Mouse (Mus musculus) forebrain, postnatal 0 days (tissue): Measurements from ENCODE around the gene Otog. TPM values are rescaled to one million over a fixed set of nuclear protein-coding genes. Genes with fewer than 3 reads are reported as not detected.

ENCODE experiments used
- ATAC-seq: fragments of 200-750 bp; cut with Nextera tagmentation; 2 replicates; pipeline ENCODE4 v1.8.0; 2017; ENCODE audit warnings: mild to moderate bottlenecking, moderate library complexity
- DNase-seq: peaks from one replicate; pipeline ENCODE4 v3.0.0-alpha.2; 2015
- H3K27ac ChIP-seq: fragments of 300-500 bp; sonication (generic); 2 replicates; pipeline ENCODE4 v1.5.1; 2014; ENCODE audit warnings: low read depth, mild to moderate bottlenecking, antibody characterized with exemption, low read length, moderate library complexity, mixed read lengths
- H3K27me3 ChIP-seq: fragments of 300-500 bp; sonication (generic); 2 replicates; pipeline ENCODE4 v1.6.1; 2014; ENCODE audit warnings: mild to moderate bottlenecking, low read length, mixed read lengths; ENCODE audit not compliant: insufficient read depth
- H3K36me3 ChIP-seq: fragments of 300-500 bp; sonication (generic); 2 replicates; pipeline ENCODE4 v1.6.1; 2014; ENCODE audit warnings: mild to moderate bottlenecking, moderate library complexity; ENCODE audit not compliant: insufficient read depth
- H3K4me1 ChIP-seq: fragments of 300-500 bp; sonication (generic); 2 replicates; pipeline ENCODE4 v1.6.1; 2014; ENCODE audit warnings: antibody characterized with exemption; ENCODE audit not compliant: insufficient read depth
- H3K4me2 ChIP-seq: fragments of 300-500 bp; sonication (generic); 2 replicates; pipeline ENCODE4 v1.6.1; 2014; ENCODE audit warnings: low read depth, mild to moderate bottlenecking, moderate library complexity
- H3K4me3 ChIP-seq: fragments of 300-500 bp; sonication (generic); 2 replicates; pipeline ENCODE4 v1.5.1; 2014; ENCODE audit warnings: low read depth, low read length, mixed read lengths
- H3K9ac ChIP-seq: fragments of 300-500 bp; sonication (generic); 2 replicates; pipeline ENCODE4 v1.6.1; 2014; ENCODE audit warnings: mild to moderate bottlenecking
- H3K9me3 ChIP-seq: fragments of 300-500 bp; sonication (generic); 2 replicates; pipeline ENCODE4 v1.6.1; 2016; ENCODE audit warnings: low read length
- CTCF ChIP-seq: sonication (generic); IDR thresholded peaks from 2 replicates; pipeline ENCODE4 v1.5.1; 2016; ENCODE audit warnings: antibody characterized with exemption, control low read depth, low read depth
- WGBS: fragments of 180-500 bp; shearing (Covaris S2); extraction: QIAGEN DNeasy Blood & Tissue Kit; methylation state at CpG from one replicate; pipeline ENCODE4 v1.1.7; 2014; 5-methylcytosine and 5-hydroxymethylcytosine counted together
- polyA plus RNA-seq: library from polyadenylated mRNA; unstranded; fragments of >200 nt; fragmentation: Nextera tagmentation; extraction: Ambion mirVana; gene quantifications from 2 replicates; pipeline ENCODE4 v1.2.1, GENCODE M21; 2015
- total RNA-seq: library from RNA; depleted of rRNA; stranded (reverse); fragments of >200 nt; gene quantifications from 2 replicates; pipeline ENCODE4 v1.2.3, GENCODE M21; 2014; rRNA removed

The Otog gene
- total and polyA plus RNA-seq, 2 experiments from 2014 or later: 0.02 TPM; not detected in 1

- Histone ChIP-seq H3K9ac (no peak overlapping the region), H3K27ac (no peak overlapping the region), H3K36me3 (no peaks in the 10 kb centered on the region), H3K9me3 (no peaks in the 10 kb centered on the region), H3K4me3 (no peak overlapping the region), H3K4me1 (no peaks in the 10 kb centered on the region), H3K27me3 (peaks cover 23% of the 10 kb centered on the region), H3K4me2 (no peak overlapping the region)
- TF ChIP-seq CTCF: no peak
- DNase-seq (no peak), ATAC-seq (no peak)
- WGBS: 53% methylated on average over 9 of the region's 9 CpGs
Observed at GRCm38 (mm10) chr7:46350119-46350702, 109.4 kb downstream of the Otog start.

- Histone ChIP-seq H3K36me3 (no peaks in the 10 kb centered on the region), H3K27ac (no peak overlapping the region), H3K4me3 (no peak overlapping the region), H3K4me2 (no peak overlapping the region), H3K9ac (no peak overlapping the region), H3K27me3 (peaks cover 14% of the 10 kb centered on the region), H3K9me3 (no peaks in the 10 kb centered on the region), H3K4me1 (no peaks in the 10 kb centered on the region)
- 76% methylated on average over 2 of the region's 2 CpGs for WGBS
- DNase-seq: no peak
- ATAC-seq: no peak
- TF ChIP-seq CTCF: no peak
Observed at GRCm38 (mm10) chr7:46352748-46353147, 112.0 kb downstream of the Otog start.

GRCm38 (mm10) chr7:46353216-46353615 lies 112.4 kb downstream of the Otog start:
- Histone ChIP-seq H3K4me1 (no peaks in the 10 kb centered on the region), H3K4me3 (no peak overlapping the region), H3K27ac (no peak overlapping the region), H3K36me3 (no peaks in the 10 kb centered on the region), H3K9ac (no peak overlapping the region), H3K4me2 (no peak overlapping the region), H3K27me3 (peaks cover 10% of the 10 kb centered on the region), H3K9me3 (no peaks in the 10 kb centered on the region)
- 64% methylated on average over 8 of the region's 8 CpGs for WGBS
- no peak for ATAC-seq
- TF ChIP-seq CTCF: no peak
- no peak for DNase-seq

- ATAC-seq: no peak
- no peak for DNase-seq
- WGBS: 70% methylated on average over 4 of the region's 4 CpGs
- no peak overlapping the region for H3K4me3 ChIP-seq
- no peak overlapping the region for H3K4me2 ChIP-seq
- H3K9me3 ChIP-seq: no peaks in the 10 kb centered on the region
- TF ChIP-seq CTCF: no peak
- no peak overlapping the region for H3K27ac ChIP-seq
- H3K9ac ChIP-seq: no peak overlapping the region
- no peaks in the 10 kb centered on the region for H3K36me3 ChIP-seq
- H3K27me3 ChIP-seq: peaks cover 5% of the 10 kb centered on the region; the same call in 1 of the 2 replicates
- no peaks in the 10 kb centered on the region for H3K4me1 ChIP-seq
Observed at GRCm38 (mm10) chr7:46353875-46354274, 113.1 kb downstream of the Otog start.

Other genes starting within 250 kb of the Otog start
- 0.54 and 0.62 TPM in 2 replicates for gene Abcc6, start 210.7 kb upstream of the Otog start, total RNA-seq
- 0.11 and 0.34 TPM in 2 replicates for gene Abcc6, start 210.7 kb upstream of the Otog start, polyA plus RNA-seq
- 40.5 and 41.1 TPM in 2 replicates for gene Nomo1, start 207.3 kb upstream of the Otog start, total RNA-seq
- 27.3 and 32.9 TPM in 2 replicates for gene Nomo1, start 207.3 kb upstream of the Otog start, polyA plus RNA-seq
- 13.1 TPM in 2 replicates for gene Kcnj11, start 140.2 kb upstream of the Otog start, total RNA-seq
- 2.6 TPM in 2 replicates for gene Kcnj11, start 140.2 kb upstream of the Otog start, polyA plus RNA-seq
- 11.5 and 18.9 TPM in 2 replicates for gene Abcc8, start 61.0 kb upstream of the Otog start, total RNA-seq
- gene Abcc8, start 61.0 kb upstream of the Otog start, polyA plus RNA-seq: 6.7 and 7.0 TPM in 2 replicates
- 0.31 and 1.6 TPM in 2 replicates for gene Ush1c, start 2.5 kb upstream of the Otog start, total RNA-seq
- gene Ush1c, start 2.5 kb upstream of the Otog start, polyA plus RNA-seq: 1.6 and 1.9 TPM in 2 replicates
- not detected in 2 replicates for gene Myod1, start 135.5 kb downstream of the Otog start, total RNA-seq
- gene Myod1, start 135.5 kb downstream of the Otog start, polyA plus RNA-seq: 0.19 TPM in 1 of 2 replicates, not detected in the other
- gene Kcnc1, start 155.5 kb downstream of the Otog start, total RNA-seq: 19.2 and 23.3 TPM in 2 replicates
- gene Kcnc1, start 155.5 kb downstream of the Otog start, polyA plus RNA-seq: 9.3 and 22.8 TPM in 2 replicates